Mouse (Mus musculus) liver, embryonic 14.5 days (tissue): ENCODE measurements at regions not wholly inside any gene's neighbourhood (a gene's known extent, or its start where the extent isn't known, plus 50 kb on each side); places are given as distances from the start of the nearest gene placed in this dataset.

Experiments used
- CTCF ChIP-seq: IDR thresholded peaks from 2 replicates; pipeline ENCODE4 v1.5.1; 2016; ENCODE audit warnings: antibody characterized with exemption, low read depth, control low read depth
- EP300 ChIP-seq: IDR thresholded peaks from 2 replicates; pipeline ENCODE4 v1.6.1; 2016; ENCODE audit warnings: antibody characterized with exemption, low read depth

DNA sequence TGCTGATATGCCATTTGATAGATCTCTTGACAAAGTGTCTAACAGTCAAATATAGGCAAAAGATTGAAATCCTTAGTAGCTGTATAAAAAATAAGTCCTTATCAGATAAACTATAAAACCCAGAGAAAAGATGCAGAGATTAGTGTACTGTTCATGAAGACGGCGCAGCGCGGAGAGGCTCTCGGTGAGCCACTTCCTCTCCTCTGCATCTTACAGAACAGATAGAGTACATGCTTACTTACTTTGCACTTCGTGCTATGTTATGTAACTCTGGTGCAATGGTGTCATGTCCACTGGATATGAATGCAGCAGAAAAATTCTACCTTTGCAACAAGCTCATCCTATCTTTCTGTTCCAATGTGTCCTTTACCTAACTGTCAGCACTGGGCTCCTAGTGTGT lies 2593.5 kb upstream of the Gm7489 start:
- TF ChIP-seq CTCF (no peak), EP300 (no peak)
